Mouse (Mus musculus): ENCODE measurements around the gene Tstd2. TPM values are rescaled to one million over a fixed set of nuclear protein-coding genes. Genes with fewer than 3 reads are reported as not detected.

Gene Tstd2
- 11.0 and 13.2 TPM in 2 replicates for polyA plus RNA-seq (2012; rRNA removed)

- H3K4me1 ChIP-seq (ENCODE audit: control insufficient read depth, insufficient read depth, low read length) = peaks cover 3% of the 10 kb centered on the region; the same call in 1 of the 2 replicates
- under 1% methylated on average over 90 of the region's 90 CpGs for WGBS
- peak within 1 kb of the TSS; percentile 99 for H3K4me3 ChIP-seq (replicated peaks; ENCODE audit: extremely low read depth, low read depth, low read length)
- TF ChIP-seq CTCF (IDR thresholded peaks at IDR 0.05; ENCODE audit: insufficient read depth, low read length) = no peak
- peak; percentile 78; the same call in 1 of the 2 replicates for TF ChIP-seq POLR2A (IDR thresholded peaks at IDR 0.05; ENCODE audit: borderline replicate concordance, extremely low read depth, low read depth, low read length)
- peak; percentile 95 for DNase-seq
Observed at GRCm38 (mm10) chr4:46138287-46139222, at the start of gene Tstd2, which contains the start of gene Ncbp1. Tstd2 (minus strand) TSS chr4:46138694. Ncbp1 (plus strand) TSS chr4:46138613.

GRCm38 (mm10) chr4:46186466-46186865 is 48.0 kb upstream of the Tstd2 start:
- TF ChIP-seq POLR2A (IDR thresholded peaks at IDR 0.05; ENCODE audit: borderline replicate concordance, extremely low read depth, low read depth, low read length) (no peak), CTCF (IDR thresholded peaks at IDR 0.05; ENCODE audit: insufficient read depth, low read length) (no peak)
- no peak for DNase-seq
- 57% methylated on average over 3 of the region's 3 CpGs for WGBS

GRCm38 (mm10) chr4:46185890-46186289 is 47.4 kb upstream of the Tstd2 start:
- no peak for TF ChIP-seq CTCF (IDR thresholded peaks at IDR 0.05; ENCODE audit: insufficient read depth, low read length)
- no peak for TF ChIP-seq POLR2A (IDR thresholded peaks at IDR 0.05; ENCODE audit: borderline replicate concordance, extremely low read depth, low read depth, low read length)
- no peak for DNase-seq
- no peak overlapping the region for H3K4me3 ChIP-seq (replicated peaks; ENCODE audit: extremely low read depth, low read depth, low read length)
- no peaks in the 10 kb centered on the region for H3K4me1 ChIP-seq (ENCODE audit: control insufficient read depth, insufficient read depth, low read length)
- WGBS = 80% methylated on average over 9 of the region's 9 CpGs

More at GRCm38 (mm10) chr4:46186466-46186865, 48.0 kb upstream of the Tstd2 start:
- Histone ChIP-seq H3K4me3 (replicated peaks; ENCODE audit: extremely low read depth, low read depth, low read length) (no peak overlapping the region), H3K4me1 (ENCODE audit: control insufficient read depth, insufficient read depth, low read length) (no peaks in the 10 kb centered on the region)

GRCm38 (mm10) chr4:46185423-46185822 is 46.9 kb upstream of the Tstd2 start:
- WGBS = 68% methylated on average over 8 of the region's 8 CpGs

DNA sequence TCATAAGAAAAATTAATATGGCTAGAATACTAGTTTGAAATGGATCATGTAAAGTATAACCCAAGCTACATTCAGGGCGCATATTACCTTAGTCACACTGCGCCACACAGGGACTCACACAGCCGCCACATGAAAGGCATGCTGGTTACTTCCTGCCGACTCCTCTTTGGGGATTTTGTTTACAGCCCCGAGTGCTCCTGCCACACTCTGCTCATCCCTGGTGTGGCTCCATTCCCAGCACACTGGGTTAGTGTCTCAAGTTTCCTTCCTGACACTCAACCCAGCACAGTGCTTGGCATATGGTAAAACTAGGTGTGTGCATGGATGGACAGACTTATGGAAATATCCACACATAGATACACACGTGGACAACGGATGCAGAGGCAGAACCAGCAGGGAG is 43.7 kb upstream of the Tstd2 start:
- no peak overlapping the region for H3K4me3 ChIP-seq (replicated peaks; ENCODE audit: extremely low read depth, low read depth, low read length)
- WGBS = 80% methylated on average over 7 of the region's 7 CpGs
- DNase-seq = no peak
- TF ChIP-seq POLR2A (IDR thresholded peaks at IDR 0.05; ENCODE audit: borderline replicate concordance, extremely low read depth, low read depth, low read length) = no peak
- no peak for TF ChIP-seq CTCF (IDR thresholded peaks at IDR 0.05; ENCODE audit: insufficient read depth, low read length)
- H3K4me1 ChIP-seq (ENCODE audit: control insufficient read depth, insufficient read depth, low read length) = no peaks in the 10 kb centered on the region

More at GRCm38 (mm10) chr4:46185423-46185822, 46.9 kb upstream of the Tstd2 start:
- H3K4me1 ChIP-seq (ENCODE audit: control insufficient read depth, insufficient read depth, low read length) = no peaks in the 10 kb centered on the region
- TF ChIP-seq POLR2A (IDR thresholded peaks at IDR 0.05; ENCODE audit: borderline replicate concordance, extremely low read depth, low read depth, low read length) = no peak
- TF ChIP-seq CTCF (IDR thresholded peaks at IDR 0.05; ENCODE audit: insufficient read depth, low read length) = no peak
- no peak for DNase-seq
- H3K4me3 ChIP-seq (replicated peaks; ENCODE audit: extremely low read depth, low read depth, low read length) = no peak overlapping the region

DNA sequence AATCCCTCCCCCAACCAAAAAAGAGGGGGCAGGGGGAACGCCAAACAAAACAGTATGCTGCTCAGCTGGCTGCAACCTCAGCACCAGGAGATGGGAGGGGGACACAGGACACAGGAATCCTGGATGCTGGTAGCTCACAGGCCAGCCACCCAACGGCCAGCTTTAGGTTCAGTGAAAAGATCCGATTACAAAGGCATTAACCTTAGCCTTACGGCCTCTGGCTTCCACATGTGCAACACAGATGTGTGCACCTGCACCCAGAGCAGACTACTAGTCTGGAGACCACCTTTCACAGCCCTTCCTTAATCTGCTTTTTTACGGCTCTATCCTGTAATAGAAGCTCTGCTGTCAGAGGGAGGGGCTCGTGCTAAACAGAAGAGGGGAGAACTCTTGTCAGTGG is 42.7 kb upstream of the Tstd2 start:
- DNase-seq = no peak
- 80% methylated on average over 6 of the region's 6 CpGs for WGBS
- no peaks in the 10 kb centered on the region for H3K4me1 ChIP-seq (ENCODE audit: control insufficient read depth, insufficient read depth, low read length)
- TF ChIP-seq POLR2A (IDR thresholded peaks at IDR 0.05; ENCODE audit: borderline replicate concordance, extremely low read depth, low read depth, low read length) (no peak), CTCF (IDR thresholded peaks at IDR 0.05; ENCODE audit: insufficient read depth, low read length) (no peak)
- no peak overlapping the region for H3K4me3 ChIP-seq (replicated peaks; ENCODE audit: extremely low read depth, low read depth, low read length)

- no peak for TF ChIP-seq POLR2A (IDR thresholded peaks at IDR 0.05; ENCODE audit: borderline replicate concordance, extremely low read depth, low read depth, low read length)
- TF ChIP-seq CTCF (IDR thresholded peaks at IDR 0.05; ENCODE audit: insufficient read depth, low read length) = no peak
- DNase-seq = no peak
- Histone ChIP-seq H3K4me1 (ENCODE audit: control insufficient read depth, insufficient read depth, low read length) (no peaks in the 10 kb centered on the region), H3K4me3 (replicated peaks; ENCODE audit: extremely low read depth, low read depth, low read length) (no peak overlapping the region)
- WGBS = 84% methylated on average over 7 of the region's 7 CpGs
Observed at GRCm38 (mm10) chr4:46177496-46177895, 39.0 kb upstream of the Tstd2 start.

DNA sequence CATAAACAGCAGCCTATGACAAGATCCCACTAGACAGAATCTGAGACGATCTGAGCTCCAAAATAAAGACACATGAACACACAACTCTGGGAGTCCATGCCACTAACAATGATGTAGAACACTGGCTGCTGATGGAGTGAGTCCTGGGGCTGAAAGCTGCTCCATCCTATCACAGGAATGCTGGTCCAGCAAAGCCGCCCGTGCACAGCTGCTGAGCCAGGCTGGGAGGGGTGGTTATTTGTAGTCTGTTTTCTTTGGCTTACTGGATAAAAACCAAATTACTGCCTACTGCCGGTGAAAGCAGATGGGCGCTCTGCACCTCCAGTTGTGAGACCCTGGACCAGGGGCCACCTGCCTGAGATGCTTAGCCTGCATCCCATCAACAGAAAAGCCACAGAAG is 38.5 kb upstream of the Tstd2 start:
- Histone ChIP-seq H3K4me3 (replicated peaks; ENCODE audit: extremely low read depth, low read depth, low read length) (no peak overlapping the region), H3K4me1 (ENCODE audit: control insufficient read depth, insufficient read depth, low read length) (no peaks in the 10 kb centered on the region)
- no peak for TF ChIP-seq CTCF (IDR thresholded peaks at IDR 0.05; ENCODE audit: insufficient read depth, low read length)
- no peak for TF ChIP-seq POLR2A (IDR thresholded peaks at IDR 0.05; ENCODE audit: borderline replicate concordance, extremely low read depth, low read depth, low read length)
- no peak for DNase-seq
- WGBS = 73% methylated on average over 5 of the region's 5 CpGs

- WGBS = 78% methylated on average over 4 of the region's 4 CpGs
- no peak for TF ChIP-seq POLR2A (IDR thresholded peaks at IDR 0.05; ENCODE audit: borderline replicate concordance, extremely low read depth, low read depth, low read length)
- TF ChIP-seq CTCF (IDR thresholded peaks at IDR 0.05; ENCODE audit: insufficient read depth, low read length) = no peak
- Histone ChIP-seq H3K4me3 (replicated peaks; ENCODE audit: extremely low read depth, low read depth, low read length) (no peak overlapping the region), H3K4me1 (ENCODE audit: control insufficient read depth, insufficient read depth, low read length) (no peaks in the 10 kb centered on the region)
- DNase-seq = no peak
Observed at GRCm38 (mm10) chr4:46176313-46176712, 37.8 kb upstream of the Tstd2 start.
